Mouse (Mus musculus) erythroblast, embryonic 14.5 days (primary cell): Measurements from ENCODE around the gene Atl2.

Experiments
- GATA1 ChIP-seq: IDR thresholded peaks from 2 replicates; pipeline ENCODE4 v1.6.1; 2012; ENCODE audit warnings: low read length, inconsistent platforms, mixed read lengths
- TAL1 ChIP-seq: IDR thresholded peaks from 3 replicates; pipeline ENCODE4 v1.6.1; 2012; ENCODE audit warnings: low read length, inconsistent platforms, mixed read lengths

- TF ChIP-seq GATA1, result no peak
- no peak for TF ChIP-seq TAL1
These were observed 79.0 kb downstream of the Atl2 start for GRCm38 (mm10) chr17:79816896-79817295.
